Mouse (Mus musculus): ENCODE results near the gene Tnfrsf1a.

The Tnfrsf1a gene

GRCm38 (mm10) chr6:125353655-125354054, 4.5 kb downstream of the Tnfrsf1a start:
- DNase-seq (ENCODE audit: low read depth, low spot score), result no peak

GRCm38 (mm10) chr6:125354352-125355151, 5.4 kb downstream of the Tnfrsf1a start:
- peak; percentile 72 for DNase-seq (ENCODE audit: low read depth, low spot score)

GRCm38 (mm10) chr6:125355197-125355741, 6.1 kb downstream of the Tnfrsf1a start:
- DNase-seq (ENCODE audit: low read depth, low spot score), result no peak

DNA sequence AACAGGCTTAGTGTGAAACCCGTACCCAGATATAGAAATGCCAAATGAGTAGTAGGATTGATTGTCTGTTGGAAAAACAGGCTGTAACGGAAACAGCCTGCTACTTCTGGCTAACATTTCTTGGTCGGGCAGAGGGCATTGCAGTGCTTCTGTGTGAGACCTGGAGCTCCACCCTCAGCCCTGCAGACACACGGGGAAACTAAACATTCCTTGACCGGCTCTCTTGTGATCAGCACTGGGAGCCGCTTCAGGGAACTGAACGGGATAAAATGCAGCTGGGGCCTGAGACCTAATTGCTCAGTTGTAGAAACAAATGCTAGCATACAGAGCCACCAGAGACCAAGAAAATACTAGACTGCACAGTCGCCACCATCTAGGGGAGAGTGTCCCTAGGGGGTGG, 7.1 kb downstream of the Tnfrsf1a start:
- no peak for DNase-seq (ENCODE audit: low read depth, low spot score)

DNA sequence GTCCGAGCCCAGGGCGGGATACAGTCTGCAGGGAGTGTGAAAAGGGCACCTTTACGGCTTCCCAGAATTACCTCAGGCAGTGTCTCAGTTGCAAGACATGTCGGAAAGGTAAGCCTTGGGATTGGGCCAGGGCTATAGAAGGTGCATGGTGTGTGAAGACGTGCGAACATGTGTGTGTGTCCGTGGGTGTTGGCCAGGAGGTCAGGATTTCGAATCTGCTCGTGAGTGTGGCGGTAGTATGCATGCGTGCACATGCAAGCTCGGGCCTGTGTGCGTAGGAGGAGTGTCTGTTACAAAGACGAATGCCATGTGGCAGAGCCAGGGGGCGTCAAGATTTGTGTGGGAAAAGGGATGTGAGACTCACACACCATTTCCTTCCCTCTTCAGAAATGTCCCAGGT, 8.2 kb downstream of the Tnfrsf1a start:
- DNase-seq (ENCODE audit: low read depth, low spot score), result peak; percentile 35

GRCm38 (mm10) chr6:125359999-125360398, 10.8 kb downstream of the Tnfrsf1a start:
- no peak for DNase-seq (ENCODE audit: low read depth, low spot score)

DNA sequence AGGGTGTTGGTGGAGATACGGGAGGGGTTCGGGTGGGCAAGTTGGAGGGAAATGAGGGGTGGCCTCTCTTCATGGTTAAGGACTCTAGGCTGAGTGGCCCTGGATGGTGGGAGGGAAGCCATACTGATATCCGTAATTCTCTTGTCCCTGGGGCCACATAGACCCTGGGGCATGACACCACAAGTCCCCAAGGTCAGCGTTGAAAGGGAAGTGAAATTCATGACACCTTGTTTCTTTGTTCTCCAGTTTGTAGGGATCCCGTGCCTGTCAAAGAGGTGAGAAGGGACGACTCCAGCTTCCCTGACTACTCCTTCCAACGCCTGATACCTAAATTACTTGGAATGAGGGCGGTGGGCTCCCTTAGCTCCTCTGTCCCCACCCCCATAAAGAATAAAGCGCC, 11.7 kb downstream of the Tnfrsf1a start:
- DNase-seq (ENCODE audit: low read depth, low spot score), result no peak

- peak; percentile 63 for DNase-seq (ENCODE audit: low read depth, low spot score)
Observed at GRCm38 (mm10) chr6:125361467-125362291, 12.5 kb downstream of the Tnfrsf1a start.

DNA sequence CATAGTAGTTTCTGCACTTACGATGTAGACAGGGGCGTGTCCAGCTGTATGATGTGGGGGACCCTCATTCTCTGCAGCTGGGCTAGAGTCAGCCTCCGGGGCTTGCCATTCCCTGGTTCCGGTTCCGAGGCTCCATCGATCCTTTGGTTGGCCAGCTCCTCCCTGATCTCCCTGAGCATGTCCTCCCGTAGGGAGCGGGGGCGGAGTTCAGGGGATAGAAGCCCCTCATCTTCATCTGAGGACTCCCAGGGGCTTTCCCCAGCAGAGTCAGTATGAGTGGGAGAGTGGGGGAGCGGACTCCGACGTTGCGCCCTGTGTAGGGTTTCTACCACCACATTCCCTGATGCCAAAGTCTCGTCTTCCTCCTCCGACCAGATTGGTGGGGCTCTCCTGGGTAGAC, 13.9 kb downstream of the Tnfrsf1a start:
- DNase-seq (ENCODE audit: low read depth, low spot score), result no peak

- no peak for DNase-seq (ENCODE audit: low read depth, low spot score)
Observed at GRCm38 (mm10) chr6:125363451-125364242, 14.5 kb downstream of the Tnfrsf1a start.

DNA sequence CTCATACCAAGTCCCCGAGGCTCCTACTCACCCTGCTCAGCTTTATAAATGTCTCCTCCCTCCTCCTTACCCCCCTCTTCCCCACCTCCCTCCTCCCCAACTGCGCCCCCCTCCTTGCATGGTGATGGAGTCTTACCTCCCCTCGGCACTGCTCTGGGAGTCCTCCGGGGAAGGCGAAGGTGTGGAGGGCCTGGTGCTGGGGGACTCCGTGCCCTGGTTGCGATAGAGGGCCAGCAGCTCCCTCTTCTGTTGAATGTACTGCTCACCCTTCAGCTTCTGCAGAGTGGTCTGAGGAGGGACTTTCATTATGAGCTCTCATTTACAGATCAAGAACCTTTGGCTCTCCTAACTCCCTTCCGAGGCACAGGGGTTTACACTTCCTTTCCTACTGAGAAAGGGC, 15.3 kb downstream of the Tnfrsf1a start:
- no peak for DNase-seq (ENCODE audit: low read depth, low spot score)

GRCm38 (mm10) chr6:125365522-125365921, 16.4 kb downstream of the Tnfrsf1a start:
- DNase-seq (ENCODE audit: low read depth, low spot score), result no peak

GRCm38 (mm10) chr6:125366133-125366532, 17.0 kb downstream of the Tnfrsf1a start:
- no peak for DNase-seq (ENCODE audit: low read depth, low spot score)

DNA sequence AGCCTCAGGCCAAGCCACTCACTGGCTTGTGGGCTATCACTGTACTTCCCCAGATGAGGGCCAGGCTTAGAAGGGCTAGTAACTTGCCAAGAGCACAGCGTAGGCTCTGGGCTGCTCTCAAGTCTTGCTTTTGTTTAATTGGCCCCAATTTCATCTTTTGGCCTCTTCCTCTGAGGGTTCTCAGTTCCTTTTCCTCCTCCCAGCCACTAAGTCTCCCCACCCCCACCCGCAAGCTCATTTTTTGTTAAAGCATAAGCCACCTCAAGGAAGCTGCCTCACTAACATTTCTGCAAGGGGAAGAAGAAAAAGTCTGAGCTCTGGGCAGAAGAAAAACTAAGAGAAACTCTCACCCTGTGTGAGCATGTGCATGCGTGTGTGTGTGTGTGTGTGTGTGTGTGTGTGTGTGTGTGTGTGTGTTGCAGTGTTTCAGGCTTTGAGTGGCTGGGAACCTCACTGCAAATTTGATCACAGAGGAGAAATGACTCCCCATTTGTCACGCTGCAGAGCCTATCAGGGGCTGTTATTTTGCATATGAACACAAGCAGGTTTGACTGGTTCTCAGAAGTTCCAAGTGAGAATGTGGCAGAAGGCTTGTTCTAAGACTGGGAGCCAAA, 18.7 kb downstream of the Tnfrsf1a start:
- no peak for DNase-seq (ENCODE audit: low read depth, low spot score)

GRCm38 (mm10) chr6:125377042-125377441, 27.9 kb downstream of the Tnfrsf1a start:
- DNase-seq (ENCODE audit: low read depth, low spot score), result no peak

- no peak for DNase-seq (ENCODE audit: low read depth, low spot score)
Observed at GRCm38 (mm10) chr6:125377582-125378451, 28.7 kb downstream of the Tnfrsf1a start.

GRCm38 (mm10) chr6:125378621-125379020, 29.5 kb downstream of the Tnfrsf1a start:
- DNase-seq (ENCODE audit: low read depth, low spot score), result no peak

DNA sequence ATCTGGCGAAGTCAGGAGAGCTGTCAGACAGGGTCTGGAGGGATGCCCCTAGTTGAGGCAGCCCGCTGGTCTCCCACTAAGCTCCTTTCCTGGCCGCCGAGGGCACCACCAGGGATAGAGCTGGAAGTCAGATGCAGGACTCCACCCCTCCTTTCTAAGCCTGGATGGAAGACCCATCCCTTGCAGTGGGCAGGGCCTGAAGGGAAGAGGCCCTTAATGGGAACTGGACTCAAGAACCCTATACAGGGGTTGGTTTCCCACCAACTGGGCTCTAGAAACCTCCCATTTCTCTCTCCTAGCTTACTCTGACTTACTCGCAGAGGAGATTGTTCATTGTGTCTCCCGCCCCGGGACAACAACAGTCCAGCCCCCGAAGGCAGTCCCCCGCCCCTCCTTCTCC, 30.6 kb downstream of the Tnfrsf1a start:
- DNase-seq (ENCODE audit: low read depth, low spot score), result no peak

- no peak for DNase-seq (ENCODE audit: low read depth, low spot score)
Observed at GRCm38 (mm10) chr6:125380372-125381360, 31.5 kb downstream of the Tnfrsf1a start, which contains the start of gene Plekhg6. Gene Plekhg6 (minus strand): TSS chr6:125380793.

Measured in brain, adult 2 months (tissue).